Mouse (Mus musculus) C2C12 (cell line): ENCODE results near the gene Sar1b.

ENCODE experiments used
- CTCF ChIP-seq: IDR thresholded peaks from one replicate; pipeline ENCODE4 v1.5.1; 2011; ENCODE audit not compliant: control insufficient read depth, insufficient read depth, insufficient read length
- FOSL1 ChIP-seq: IDR thresholded peaks from one replicate; pipeline ENCODE4 v1.8.0; 2011; ENCODE audit warnings: mild to moderate bottlenecking, low read length; ENCODE audit not compliant: poor library complexity, insufficient read depth, severe bottlenecking
- MAX ChIP-seq: IDR thresholded peaks from one replicate; pipeline ENCODE4 v1.6.1; 2011; ENCODE audit warnings: mild to moderate bottlenecking, control low read depth
- MYOD1 ChIP-seq: IDR thresholded peaks from one replicate; pipeline ENCODE4 v1.6.1; 2011; ENCODE audit warnings: low read depth; ENCODE audit not compliant: control insufficient read depth, insufficient read length
- USF1 ChIP-seq: IDR thresholded peaks from one replicate; pipeline ENCODE4 v1.6.1; 2011; ENCODE audit warnings: low read depth, mild to moderate bottlenecking, control low read depth, moderate library complexity

- TF ChIP-seq CTCF, result no peak
- TF ChIP-seq USF1, result no peak
- TF ChIP-seq MAX, result no peak
- no peak for TF ChIP-seq FOSL1
- no peak for TF ChIP-seq MYOD1
Observed at GRCm38 (mm10) chr11:51767579-51768220, 4.2 kb downstream of the Sar1b start.
